Mouse (Mus musculus): Measurements from ENCODE around the gene Runx3.

Runx3 gene

GRCm38 (mm10) chr4:135226008-135226667 is 105.7 kb downstream of the Runx3 start:
- no peak for DNase-seq
